ENCODE assay signal across 19 mouse cellular contexts in the genomic region with DNA sequence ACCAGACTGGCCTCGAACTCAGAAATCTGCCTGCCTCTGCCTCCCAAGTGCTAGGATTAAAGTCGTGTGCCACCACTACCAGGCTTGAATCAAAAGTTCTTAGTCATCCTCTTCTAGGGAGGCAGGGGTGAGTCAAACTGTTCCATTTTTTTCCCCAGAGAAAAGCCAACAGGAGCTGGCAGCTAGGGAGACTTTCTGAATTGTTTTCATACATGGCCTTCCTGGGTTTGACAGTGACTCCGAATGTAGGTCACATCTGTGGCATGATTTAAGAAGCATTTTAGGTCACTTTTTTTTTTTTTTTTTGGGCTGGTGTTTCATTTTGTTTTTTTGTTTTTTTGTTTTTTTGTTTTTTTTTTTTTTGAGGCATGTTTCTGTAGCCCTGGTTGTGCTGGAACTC. TPM values are rescaled to one million over a fixed set of nuclear protein-coding genes. Genes with fewer than 3 reads are reported as not detected.
DNase-seq lines count a peak whose midpoint lies in the region; ATAC-seq and TF ChIP-seq lines count a peak whose summit lies in the region.
"Had no signal": no experiment of that assay in that cellular context is flagged by ENCODE, and none has a peak within 500 bp of the region (broad histone marks: within the 10 kb centered on the region; RNA-seq: fewer than 3 reads in every experiment).

No protein-coding gene starts in this region.

- no peak for TF ChIP-seq POLR2A in cerebellum, adult 2 months (IDR thresholded peaks at IDR 0.05; ENCODE audit: borderline replicate concordance, insufficient read depth, low read length)
- TF ChIP-seq POLR2A in bone marrow macrophage, adult 2 months (IDR thresholded peaks at IDR 0.05; ENCODE audit: borderline replicate concordance, low read depth, low read length) = no peak

- no peak overlapping the region for H3K4me3 ChIP-seq in cerebellum, adult 2 months (replicated peaks; ENCODE audit: insufficient read depth, low read depth, low read length)
- no peak overlapping the region for H3K4me3 ChIP-seq in bone marrow macrophage, adult 2 months (ENCODE audit: insufficient read depth, low read length)
- H3K4me3 ChIP-seq: embryonic facial prominence, embryonic 13.5 days; forebrain, embryonic 12.5 days; gastrocnemius, adult 2 months; heart, embryonic 12.5 days; hindbrain, embryonic 10.5 days had no signal

- H3K27ac ChIP-seq in cerebellum, adult 2 months (ENCODE audit: insufficient read depth, low read length) = peak overlapping the region; percentile 58; the same call in 1 of the 2 replicates
- H3K27ac ChIP-seq in bone marrow macrophage, adult 2 months (ENCODE audit: insufficient read depth, low read depth, low read length) = peak overlapping the region; percentile 68
- H3K27ac ChIP-seq: embryonic facial prominence, embryonic 13.5 days; forebrain, embryonic 12.5 days; hindbrain, embryonic 10.5 days had no signal

- no peaks in the 10 kb centered on the region for H3K27me3 ChIP-seq in cerebellum, adult 2 months (ENCODE audit: control insufficient read depth, insufficient read depth, low read length)
- H3K27me3 ChIP-seq: embryonic facial prominence, embryonic 13.5 days; forebrain, embryonic 12.5 days; heart, embryonic 12.5 days had no signal

- no peak for DNase-seq in cerebellum, adult 2 months
- DNase-seq in cerebellum, adult 9-11 months = no peak
- peak; percentile 38 for DNase-seq in thymus, postnatal 25 days
- DNase-seq in thymus, postnatal 14 days = no peak
- no peak for DNase-seq in urinary bladder, postnatal 25 days (ENCODE audit: low spot score)
- no peak for DNase-seq in embryo, embryonic 9.5 days (ENCODE audit: extremely low spot score)
- DNase-seq: adrenal gland, postnatal 10 days; cerebellum, adult 8-10 months; cerebellum, postnatal 25 days; forebrain, postnatal 0 days; gastrocnemius, adult 2 months; gastrocnemius, postnatal 25 days had no signal

- no peak for ATAC-seq in activated CD4-positive, CD25-positive, alpha-beta regulatory T cell, adult 4 months
- ATAC-seq: forebrain, postnatal 0 days; intestine, embryonic 16.5 days had no signal

- 25% methylated on average over 3 of the region's 3 CpGs for WGBS in cerebellum, adult 2 months

- peaks cover 48% of the 10 kb centered on the region for H3K4me1 ChIP-seq in cerebellum, adult 2 months (ENCODE audit: control insufficient read depth, insufficient read depth, low read length)
- H3K4me1 ChIP-seq in bone marrow macrophage, adult 2 months (ENCODE audit: control insufficient read depth, insufficient read depth, low read length) = peaks cover 77% of the 10 kb centered on the region

- TF ChIP-seq CTCF in cerebellum, adult 2 months (IDR thresholded peaks at IDR 0.05; ENCODE audit: borderline replicate concordance, insufficient read depth, low read depth, low read length) = no peak
- no peak for TF ChIP-seq CTCF in bone marrow macrophage, adult 2 months (IDR thresholded peaks at IDR 0.05; ENCODE audit: low read depth, low read length)

RNA-seq across cellular contexts. Expression of a gene that starts 23.6 kb away (rescaled TPM):
- polyA plus RNA-seq in cerebellum, adult 2 months (2012; rRNA removed) = 310 and 320 TPM in 2 replicates
- polyA plus RNA-seq in bone marrow macrophage, adult 2 months (2012; ENCODE audit: insufficient read depth, insufficient read length, missing spikeins) = 255 and 258 TPM in 2 replicates
- polyA plus RNA-seq in activated CD4-positive, CD25-positive, alpha-beta regulatory T cell, adult 4 months (2017; shearing (Covaris generic)) = 100 to 1,000 TPM in 1 of 2 experiments, 10 to 100 TPM in 1; 99.6 to 101 TPM

RNA-seq across cellular contexts. Expression of a gene that starts 33.9 kb away (rescaled TPM):
- polyA plus RNA-seq in cerebellum, adult 2 months (2012; rRNA removed) = 30.0 and 33.9 TPM in 2 replicates
- polyA plus RNA-seq in bone marrow macrophage, adult 2 months (2012; ENCODE audit: insufficient read depth, insufficient read length, missing spikeins) = 66.1 and 80.8 TPM in 2 replicates
- 10 to 100 TPM; 44.8 to 45.0 TPM for polyA plus RNA-seq in activated CD4-positive, CD25-positive, alpha-beta regulatory T cell, adult 4 months (2017; shearing (Covaris generic))
